Mouse (Mus musculus) small intestine, adult 2 months (tissue): ENCODE data around the gene Ube2h. TPM values are rescaled to one million over a fixed set of nuclear protein-coding genes. Genes with fewer than 3 reads are reported as not detected.

Experiments
- H3K27ac ChIP-seq: fragments of 200-500 bp; 2 replicates; pipeline ENCODE4 v1.5.1; 2012; ENCODE audit warnings: low read depth, low read length, control low read depth, inconsistent platforms; ENCODE audit not compliant: insufficient read depth
- H3K27me3 ChIP-seq: fragments of 200-500 bp; 2 replicates; pipeline ENCODE4 v1.6.1; 2012; ENCODE audit warnings: mild to moderate bottlenecking, moderate library complexity, low read length, inconsistent platforms; ENCODE audit not compliant: control insufficient read depth, insufficient read depth
- H3K36me3 ChIP-seq: fragments of 200-500 bp; 2 replicates; pipeline ENCODE4 v1.6.1; 2012; ENCODE audit warnings: mild to moderate bottlenecking, low read length, control low read depth, inconsistent platforms; ENCODE audit not compliant: control insufficient read depth, insufficient read depth
- H3K4me1 ChIP-seq: fragments of 200-500 bp; 2 replicates; pipeline ENCODE4 v1.6.1; 2012; ENCODE audit warnings: low read length, inconsistent platforms, mixed read lengths; ENCODE audit not compliant: control insufficient read depth, insufficient read depth, insufficient read length
- H3K4me3 ChIP-seq: fragments of 200-500 bp; 2 replicates; pipeline ENCODE4 v1.5.1; 2012; ENCODE audit warnings: low read depth, mild to moderate bottlenecking, control low read depth, inconsistent platforms, low read length, moderate library complexity
- CTCF ChIP-seq: fragments of 200-500 bp; IDR thresholded peaks from 2 replicates; pipeline ENCODE4 v1.5.1; 2012; ENCODE audit warnings: low read depth, mild to moderate bottlenecking, control low read depth, inconsistent platforms, low read length, moderate library complexity, mixed read lengths; ENCODE audit not compliant: insufficient replicate concordance, insufficient read length; ENCODE audit errors: extremely low read depth
- POLR2A ChIP-seq: fragments of 200-500 bp; IDR thresholded peaks from 2 replicates; pipeline ENCODE4 v1.6.1; 2012; ENCODE audit warnings: low read depth, mild to moderate bottlenecking, control low read depth, inconsistent platforms, low read length, moderate library complexity
- WGBS: fragments of 180-500 bp; shearing (Covaris S2); methylation state at CpG from one replicate; pipeline ENCODE4 v1.1.7; 2018; 5-methylcytosine and 5-hydroxymethylcytosine counted together
- polyA plus RNA-seq: library from polyadenylated mRNA; depleted of rRNA; stranded (reverse); fragments of >200 nt; gene quantifications from 2 replicates; pipeline ENCODE4 v1.2.3, GENCODE M21; 2012; rRNA removed

The Ube2h gene
- 37.8 and 97.7 TPM in 2 replicates for polyA plus RNA-seq

DNA sequence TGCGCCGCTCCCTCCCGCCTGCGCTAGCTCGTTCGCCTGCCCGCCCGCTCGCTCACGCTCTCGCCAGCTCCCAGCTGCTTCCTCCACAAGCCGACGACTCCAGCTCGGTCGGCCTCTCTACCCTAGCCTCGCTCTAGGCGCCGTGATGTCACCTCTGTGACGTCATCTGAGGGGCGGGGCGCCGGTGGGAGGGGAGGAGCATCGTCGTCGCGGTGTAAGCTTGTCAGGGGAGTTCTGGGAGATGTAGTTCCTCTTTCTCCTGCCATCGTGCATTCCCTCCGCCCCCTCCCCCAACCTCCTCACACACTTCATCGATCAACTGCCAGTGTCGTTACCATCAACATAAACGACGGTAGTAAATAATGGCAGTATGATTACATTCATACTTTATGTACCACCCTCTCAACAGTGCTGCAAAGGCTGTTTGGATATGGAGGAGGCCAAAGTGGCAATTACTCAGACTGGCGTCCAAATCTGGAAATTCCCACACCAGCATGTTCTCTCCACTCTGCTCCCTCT, at the start of gene Ube2h:
TSS of gene Ube2h (minus strand) at position 141 of the 519 bp plus-strand sequence.
- H3K4me1 ChIP-seq, result peaks cover 19% of the 10 kb centered on the region; the same call in 1 of the 2 replicates
- H3K27ac ChIP-seq, result peak within 1 kb of the TSS; percentile 82
- H3K4me3 ChIP-seq, result peak within 1 kb of the TSS; percentile 87
- H3K27me3 ChIP-seq, result no peaks in the 10 kb centered on the region
- 0 out of 2 replicates have a peak, but pooled peaks cover under 1% of the 10 kb centered on the region for H3K36me3 ChIP-seq
- no peak for TF ChIP-seq CTCF
- TF ChIP-seq POLR2A, result peak; percentile 92
- 2% methylated on average over 33 of the region's 33 CpGs for whole genome bisulfite sequencing

DNA sequence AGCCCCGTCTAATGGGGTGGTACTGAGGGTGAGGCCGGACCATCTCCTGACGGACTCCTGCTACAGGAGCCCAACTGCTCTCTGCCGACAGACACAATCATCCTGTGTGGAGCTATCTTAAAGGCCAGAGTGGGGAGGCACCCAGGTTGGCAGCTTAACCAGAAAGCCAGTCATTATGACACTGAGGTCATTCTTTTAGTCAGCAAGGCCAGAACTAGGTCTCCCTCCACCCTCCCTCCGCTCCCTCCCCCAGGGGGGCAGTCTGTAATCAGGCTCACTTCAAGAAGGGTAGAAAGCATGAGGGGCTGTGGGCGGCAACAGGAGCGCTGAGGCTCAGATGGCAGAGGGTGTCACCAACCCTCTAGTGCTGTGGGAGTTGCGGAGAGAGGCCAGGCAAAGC, 49.3 kb upstream of the Ube2h start:
- no peaks in the 10 kb centered on the region for H3K27me3 ChIP-seq
- no peak overlapping the region for H3K4me3 ChIP-seq
- H3K36me3 ChIP-seq, result no peaks in the 10 kb centered on the region

DNA sequence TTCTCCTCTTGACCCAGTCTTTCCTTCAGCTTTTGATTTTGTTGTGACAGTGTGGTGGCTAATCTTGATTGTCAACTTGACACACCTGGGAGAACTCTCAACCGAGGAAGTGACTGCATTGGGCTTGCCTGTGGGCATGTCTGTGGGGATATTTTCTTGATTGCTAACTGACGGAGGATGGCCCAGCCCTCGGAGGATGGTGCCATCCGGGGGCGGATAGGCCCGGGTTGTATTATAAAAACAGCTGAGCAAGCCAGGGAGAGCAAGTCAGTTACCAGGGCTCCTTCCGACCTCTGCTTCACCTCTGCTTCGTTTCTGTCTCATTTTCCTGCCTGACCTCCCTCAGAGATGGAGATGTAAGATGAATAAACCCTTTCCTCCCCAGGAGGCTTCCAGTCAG, 48.4 kb upstream of the Ube2h start:
- no peak overlapping the region for H3K4me3 ChIP-seq
- H3K4me1 ChIP-seq, result 0 out of 2 replicates have a peak, but pooled peaks cover 1% of the 10 kb centered on the region
- H3K27ac ChIP-seq, result no peak overlapping the region
- WGBS, result 60% methylated on average over 8 of the region's 8 CpGs
- TF ChIP-seq CTCF (no peak), POLR2A (no peak)
- H3K27me3 ChIP-seq, result no peaks in the 10 kb centered on the region
- no peaks in the 10 kb centered on the region for H3K36me3 ChIP-seq

More for the DNA sequence above, 49.3 kb upstream of the Ube2h start:
- TF ChIP-seq POLR2A, result no peak
- 0 out of 2 replicates have a peak, but pooled peaks cover 1% of the 10 kb centered on the region for H3K4me1 ChIP-seq
- WGBS, result 94% methylated on average over 8 of the region's 8 CpGs
- no peak overlapping the region for H3K27ac ChIP-seq

DNA sequence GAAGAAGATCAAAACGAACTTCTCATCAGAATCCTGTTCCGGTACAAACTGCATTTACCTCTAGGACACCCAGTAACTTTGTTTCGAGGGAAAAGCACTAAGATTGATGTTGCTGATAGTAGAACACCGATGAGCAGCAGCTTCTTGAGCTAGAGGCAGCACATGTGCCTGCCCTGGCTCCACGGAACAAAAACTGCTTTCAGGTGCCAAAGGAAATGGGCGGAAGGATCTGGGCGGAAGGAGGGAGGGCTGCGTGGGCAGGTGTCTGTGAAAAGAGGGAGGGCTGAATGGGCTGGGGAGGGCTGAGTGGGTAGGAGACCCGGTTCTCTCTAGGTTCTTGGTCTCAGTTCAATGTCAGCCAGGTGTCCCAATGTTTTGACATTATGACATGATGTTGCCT, 47.0 kb upstream of the Ube2h start:
- no peak for TF ChIP-seq POLR2A
- TF ChIP-seq CTCF, result no peak
- Histone ChIP-seq H3K27ac (no peak overlapping the region), H3K27me3 (no peaks in the 10 kb centered on the region), H3K4me1 (no peaks in the 10 kb centered on the region), H3K4me3 (no peak overlapping the region), H3K36me3 (no peaks in the 10 kb centered on the region)
- WGBS, result 47% methylated on average over 9 of the region's 9 CpGs

DNA sequence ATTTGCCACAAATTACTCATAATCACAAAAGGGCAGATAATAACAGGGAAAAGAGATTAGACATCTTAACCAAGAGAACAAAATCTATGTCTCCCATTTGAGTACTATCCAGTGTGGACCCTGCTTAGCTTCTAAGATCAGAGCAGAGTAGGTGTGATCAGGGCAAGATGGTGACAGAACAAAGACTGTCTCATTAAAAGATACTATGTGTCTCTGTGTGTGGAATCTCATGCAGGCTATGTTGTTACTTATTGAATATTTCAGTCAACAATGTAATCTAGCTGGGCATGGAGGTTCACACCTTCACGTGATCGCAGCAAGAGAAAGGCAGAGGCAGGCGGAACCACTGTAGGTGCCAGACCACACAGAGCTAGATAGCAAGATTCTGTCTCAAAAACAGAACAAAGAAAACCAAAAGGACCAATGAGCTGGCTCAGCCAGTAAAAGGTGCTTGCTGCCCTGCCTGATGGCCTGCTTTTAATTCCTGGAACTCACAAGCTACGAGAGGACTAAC, 43.0 kb upstream of the Ube2h start:
- 90% methylated on average over 4 of the region's 4 CpGs for WGBS
- Histone ChIP-seq H3K36me3 (no peaks in the 10 kb centered on the region), H3K4me3 (no peak overlapping the region), H3K27ac (no peak overlapping the region), H3K4me1 (no peaks in the 10 kb centered on the region), H3K27me3 (no peaks in the 10 kb centered on the region)
- no peak for TF ChIP-seq POLR2A
- no peak for TF ChIP-seq CTCF

DNA sequence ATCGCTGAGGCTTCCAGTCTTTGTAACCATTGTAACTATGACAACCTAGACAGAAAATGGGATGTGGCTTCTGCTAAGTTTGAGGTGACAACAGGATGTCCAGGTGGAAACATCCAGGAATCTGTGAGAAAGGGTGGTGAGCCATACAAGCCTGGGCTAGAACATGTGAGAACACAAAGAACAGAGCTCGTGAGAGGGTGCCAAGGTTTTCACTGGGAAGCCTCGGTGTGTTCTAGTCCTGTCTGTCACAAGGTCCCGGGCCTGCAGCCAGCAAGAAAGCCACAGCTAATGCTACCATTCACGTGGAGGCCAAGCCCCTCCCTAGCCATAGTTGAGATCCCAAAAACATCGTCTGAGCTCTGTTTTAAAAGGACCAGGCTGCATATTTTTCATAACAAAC, 42.4 kb upstream of the Ube2h start:
- WGBS, result 49% methylated on average over 6 of the region's 6 CpGs

DNA sequence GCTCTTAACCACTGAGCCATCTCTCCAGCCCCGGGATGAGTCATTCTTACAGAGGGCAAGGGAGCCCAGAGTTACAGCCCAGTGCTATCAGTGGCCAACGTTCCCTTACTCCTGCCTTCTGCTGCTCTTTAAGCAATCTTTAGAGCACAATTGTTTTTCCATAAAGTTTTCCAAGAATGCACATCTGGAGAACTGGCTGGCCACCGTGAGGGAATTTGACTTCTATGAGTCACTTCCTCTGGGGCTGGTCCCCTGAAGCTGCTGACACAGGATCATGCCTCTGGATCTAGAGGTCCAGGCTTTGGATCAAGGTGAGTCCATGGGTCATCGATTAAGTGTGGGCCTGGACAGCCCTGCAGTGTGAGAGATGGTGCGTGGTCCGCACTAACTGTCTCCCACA, 39.7 kb upstream of the Ube2h start:
- Histone ChIP-seq H3K27me3 (no peaks in the 10 kb centered on the region), H3K4me1 (no peaks in the 10 kb centered on the region), H3K36me3 (no peaks in the 10 kb centered on the region), H3K4me3 (no peak overlapping the region), H3K27ac (no peak overlapping the region)
- WGBS, result 61% methylated on average over 6 of the region's 6 CpGs
- TF ChIP-seq CTCF (no peak), POLR2A (no peak)

More for the DNA sequence above, 42.4 kb upstream of the Ube2h start:
- Histone ChIP-seq H3K4me3 (no peak overlapping the region), H3K36me3 (no peaks in the 10 kb centered on the region), H3K27me3 (no peaks in the 10 kb centered on the region), H3K27ac (no peak overlapping the region), H3K4me1 (no peaks in the 10 kb centered on the region)
- no peak for TF ChIP-seq POLR2A
- no peak for TF ChIP-seq CTCF
